Mouse (Mus musculus) lung, adult 2 months (tissue): ENCODE measurements around the gene Gm9833. TPM values are rescaled to one million over a fixed set of nuclear protein-coding genes. Genes with fewer than 3 reads are reported as not detected.
"Not testable (repeated sequence)": the region's sequence is repeated elsewhere in the genome, so short reads cannot be mapped to it uniquely, and the experiment has no call there.

ENCODE experiments used
- DNase-seq: peaks from one replicate; pipeline ENCODE4 v3.0.0; 2022
- H3K4me1 ChIP-seq: fragments of 200-500 bp; 2 replicates; pipeline ENCODE4 v1.6.1; 2011; ENCODE audit warnings: low read length; ENCODE audit not compliant: control insufficient read depth, insufficient read depth
- H3K4me3 ChIP-seq: fragments of 200-500 bp; replicated peaks from 2 replicates; pipeline ENCODE3; 2011; ENCODE audit warnings: low read depth, mild to moderate bottlenecking, control low read depth, low read length; ENCODE audit errors: extremely low read depth
- CTCF ChIP-seq: fragments of 200-500 bp; IDR thresholded peaks from 2 replicates; pipeline ENCODE4 v1.5.1; 2011; ENCODE audit warnings: mild to moderate bottlenecking, low read length, control low read depth; ENCODE audit not compliant: insufficient read depth
- POLR2A ChIP-seq: fragments of 200-500 bp; IDR thresholded peaks from 2 replicates; pipeline ENCODE4 v1.6.1; 2011; ENCODE audit warnings: low read depth, mild to moderate bottlenecking, control low read depth, low read length, borderline replicate concordance; ENCODE audit errors: extremely low read depth
- WGBS: fragments of 180-500 bp; shearing (Covaris S2); methylation state at CpG from one replicate; pipeline ENCODE4 v1.1.7; 2018; 5-methylcytosine and 5-hydroxymethylcytosine counted together
- polyA plus RNA-seq: library from polyadenylated mRNA; depleted of rRNA; stranded (reverse); fragments of >200 nt; gene quantifications from 2 replicates; pipeline ENCODE4 v1.2.3, GENCODE M21; 2012; rRNA removed

Gm9833 gene
- 0.22 TPM in 1 of 2 replicates, not detected in the other for polyA plus RNA-seq

- WGBS = 35% methylated on average over 38 of the region's 38 CpGs
- not testable (repeated sequence) for DNase-seq, H3K4me3 ChIP-seq, H3K4me1 ChIP-seq
Measured at GRCm38 (mm10) chr3:10087994-10088393, at the start of gene Gm9833. Gene Gm9833 (plus strand): TSS chr3:10088110.

GRCm38 (mm10) chr3:10070070-10070469, 17.8 kb upstream of the Gm9833 start:
- no peak for DNase-seq
- Histone ChIP-seq H3K4me1 (no peaks in the 10 kb centered on the region), H3K4me3 (no peak overlapping the region)
- no peak for TF ChIP-seq POLR2A
- no peak for TF ChIP-seq CTCF

DNA sequence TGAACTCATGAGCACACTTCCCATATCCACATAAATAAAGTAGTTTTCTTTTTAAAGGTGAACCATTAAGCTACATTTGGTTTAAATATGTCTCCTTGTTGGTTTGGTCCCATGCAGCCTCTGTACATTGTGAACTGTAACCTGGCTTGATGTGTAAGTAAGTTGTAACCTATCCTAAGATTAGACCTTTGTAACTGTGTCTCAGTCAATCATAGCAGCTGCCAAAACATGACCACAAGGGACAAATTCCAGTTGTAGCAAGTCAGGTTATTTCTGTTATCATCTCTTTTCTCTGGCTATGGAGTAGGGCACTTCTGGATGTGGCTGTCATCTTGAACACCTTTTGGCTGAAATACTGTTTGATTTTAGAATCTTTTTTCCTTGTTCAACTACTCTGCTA, 12.1 kb upstream of the Gm9833 start:
- no peak for DNase-seq
- H3K4me3 ChIP-seq = no peak overlapping the region
- no peaks in the 10 kb centered on the region for H3K4me1 ChIP-seq
- TF ChIP-seq POLR2A (no peak), CTCF (no peak)

- no peak for TF ChIP-seq CTCF
- TF ChIP-seq POLR2A = no peak
- no peak overlapping the region for H3K4me3 ChIP-seq
- DNase-seq = no peak
- 65% methylated on average over 6 of the region's 6 CpGs for WGBS
- no peaks in the 10 kb centered on the region for H3K4me1 ChIP-seq
Measured at GRCm38 (mm10) chr3:10077096-10077841, 10.6 kb upstream of the Gm9833 start.

DNA sequence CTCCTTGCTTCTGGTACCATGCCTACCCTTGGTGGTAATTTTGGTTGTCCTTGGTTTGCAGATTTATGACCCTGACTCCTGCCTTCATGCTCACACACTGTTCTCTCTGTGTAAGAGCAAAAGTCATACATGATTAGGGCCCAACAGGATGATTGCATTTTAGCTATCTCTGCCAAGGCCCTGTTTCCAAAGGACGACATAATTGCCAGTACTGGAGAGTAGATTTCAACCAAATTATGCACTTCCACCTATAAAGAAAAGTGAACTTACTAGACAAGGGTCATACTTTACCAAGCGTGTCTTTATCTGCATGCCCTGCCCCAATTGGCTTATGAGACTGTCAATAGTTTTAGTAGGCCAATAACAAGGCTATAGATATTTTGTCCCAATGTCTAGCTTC, 9.8 kb upstream of the Gm9833 start:
- TF ChIP-seq CTCF (no peak), POLR2A (no peak)
- Histone ChIP-seq H3K4me3 (no peak overlapping the region), H3K4me1 (no peaks in the 10 kb centered on the region)
- WGBS = 87% methylated on average over 2 of the region's 2 CpGs
- DNase-seq = no peak

DNA sequence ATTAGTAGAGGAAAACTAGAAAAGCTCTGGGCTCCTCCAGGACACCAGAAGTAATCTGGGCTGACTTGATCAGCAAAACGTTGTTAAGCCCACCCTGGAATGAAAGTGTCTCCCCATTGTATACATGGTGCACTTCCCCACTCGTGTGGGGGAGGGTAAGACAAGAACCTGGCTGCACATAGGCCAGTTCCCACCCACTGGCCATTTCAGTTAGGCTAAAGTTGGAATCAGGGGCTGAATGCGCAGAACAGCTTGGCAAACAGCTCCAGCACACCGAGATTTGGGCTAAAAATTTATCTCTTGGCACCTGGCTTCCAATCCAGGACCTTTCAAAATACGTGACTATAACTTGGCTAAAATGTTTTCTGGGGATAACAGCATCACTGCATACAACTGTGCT, 6.6 kb upstream of the Gm9833 start:
- no peaks in the 10 kb centered on the region; the same call in 1 of the 2 replicates for H3K4me1 ChIP-seq
- 54% methylated on average over 5 of the region's 5 CpGs for WGBS
- no peak for DNase-seq
- no peak overlapping the region for H3K4me3 ChIP-seq
- TF ChIP-seq CTCF (no peak), POLR2A (no peak)

DNA sequence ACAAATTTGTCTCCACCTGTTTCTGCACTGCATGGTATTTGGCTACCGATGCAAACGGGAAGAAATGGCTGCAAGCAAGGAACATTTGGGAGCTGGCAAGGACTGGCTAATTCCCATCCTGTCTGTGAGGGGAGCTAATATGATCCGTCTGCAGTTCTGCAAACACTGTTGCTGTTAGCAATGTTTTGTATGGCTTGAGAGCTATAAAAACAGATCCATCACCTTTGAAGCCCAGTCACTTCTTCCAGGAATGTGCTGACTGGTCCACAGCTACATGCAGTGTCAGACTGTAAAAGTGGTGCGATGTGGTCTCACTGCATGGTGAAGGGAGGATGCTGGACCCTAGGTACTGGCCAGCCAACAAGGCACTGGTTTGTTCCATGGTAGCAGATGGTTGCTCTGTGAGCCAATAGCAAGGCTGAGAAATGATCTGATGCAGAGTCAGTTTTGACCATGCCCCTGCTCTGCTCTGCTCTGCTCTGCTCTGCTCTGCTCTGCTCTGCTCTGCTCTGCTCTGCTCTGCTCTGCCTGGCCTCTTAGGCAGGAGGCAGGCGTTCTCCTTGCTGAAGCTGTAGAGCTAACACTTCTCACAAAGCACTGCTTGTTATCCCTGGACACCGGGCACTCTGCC, 5.9 kb upstream of the Gm9833 start:
- TF ChIP-seq POLR2A (no peak), CTCF (no peak)
- H3K4me1 ChIP-seq = no peaks in the 10 kb centered on the region; the same call in 1 of the 2 replicates
- WGBS = 58% methylated on average over 6 of the region's 6 CpGs
- no peak overlapping the region for H3K4me3 ChIP-seq
- no peak for DNase-seq

GRCm38 (mm10) chr3:10082545-10083062, 5.3 kb upstream of the Gm9833 start:
- TF ChIP-seq CTCF (no peak), POLR2A (no peak)
- no peak for DNase-seq
- 39% methylated on average over 4 of the region's 4 CpGs for WGBS
- Histone ChIP-seq H3K4me3 (no peak overlapping the region), H3K4me1 (no peaks in the 10 kb centered on the region; the same call in 1 of the 2 replicates)

DNA sequence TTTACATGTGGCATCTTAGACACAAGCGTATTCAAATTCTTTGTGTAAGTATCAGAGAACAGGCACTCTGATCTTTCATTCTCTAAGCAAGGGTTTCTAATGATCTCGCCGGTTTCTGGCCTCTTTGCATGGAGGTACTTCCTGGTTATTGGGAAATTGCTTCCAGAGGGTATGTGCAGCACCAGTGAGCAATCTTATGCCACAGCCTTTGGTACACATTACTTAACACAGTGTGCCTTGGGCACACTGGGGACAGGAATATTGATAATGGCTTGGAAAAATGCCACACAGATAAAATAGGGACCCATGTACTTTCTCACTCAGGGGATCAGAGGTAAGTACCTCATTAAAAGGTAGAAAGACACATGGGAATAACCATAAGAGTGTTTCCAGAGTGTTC, 3.8 kb upstream of the Gm9833 start:
- TF ChIP-seq POLR2A = no peak
- TF ChIP-seq CTCF = no peak
- H3K4me1 ChIP-seq = no peaks in the 10 kb centered on the region; the same call in 1 of the 2 replicates
- no peak for DNase-seq
- H3K4me3 ChIP-seq = no peak overlapping the region
- 63% methylated on average over 3 of the region's 3 CpGs for WGBS
